Mouse (Mus musculus): ENCODE data around the gene Slc36a2. TPM values are rescaled to one million over a fixed set of nuclear protein-coding genes. Genes with fewer than 3 reads are reported as not detected.

Gene Slc36a2
- total and polyA plus RNA-seq, 3 experiments: 0.04 to 0.17 TPM; not detected in 1

- peak; percentile 61 for TF ChIP-seq MAX (IDR thresholded peaks at IDR 0.05; ENCODE audit: low read length)
- no peak for TF ChIP-seq ZC3H11A (IDR thresholded peaks at IDR 0.05; ENCODE audit: low read depth, low read length)
- peak; percentile 64 for TF ChIP-seq EP300 (IDR thresholded peaks at IDR 0.05; ENCODE audit: low read length)
- TF ChIP-seq ELF1 (IDR thresholded peaks at IDR 0.05; ENCODE audit: low read depth, low read length): peak; percentile 11; the same call in 1 of the 2 replicates
- TF ChIP-seq CTCF (conservative IDR thresholded peaks at IDR 0.05 in 1 of 2, IDR thresholded peaks at IDR 0.05 in 1 of 2; ENCODE audit: low read depth in 2 of 2, low read length in 2 of 2): no peak
- TF ChIP-seq CHD2 (IDR thresholded peaks at IDR 0.05; ENCODE audit: low read length): peak; percentile 39; the same call in 1 of the 2 replicates
- no peak for TF ChIP-seq NRF1 (IDR thresholded peaks at IDR 0.05; ENCODE audit: low read depth, low read length)
- TF ChIP-seq JUN (IDR thresholded peaks at IDR 0.05; ENCODE audit: insufficient read depth, low read depth, low read length): no peak
- no peak for TF ChIP-seq NELFE (IDR thresholded peaks at IDR 0.05; ENCODE audit: low read depth, low read length)
- no peak; the same call in 1 of the 2 replicates for TF ChIP-seq MEF2A (IDR thresholded peaks at IDR 0.05; ENCODE audit: borderline replicate concordance, low read depth, low read length)
- TF ChIP-seq ETS1 (conservative IDR thresholded peaks at IDR 0.05; ENCODE audit: low read depth, low read length): peak; percentile 61
- TF ChIP-seq USF2 (conservative IDR thresholded peaks at IDR 0.05; ENCODE audit: low read depth, low read length): no peak
- no peak; the same call in 1 of the 2 replicates for TF ChIP-seq SMC3 (IDR thresholded peaks at IDR 0.05; ENCODE audit: low read depth, low read length)
- TF ChIP-seq RAD21 (IDR thresholded peaks at IDR 0.05; ENCODE audit: low read depth, low read length): no peak
- 0 out of 2 replicates have a peak, but pooled peaks have one; percentile 32 for TF ChIP-seq JUND (conservative IDR thresholded peaks at IDR 0.05; ENCODE audit: low read depth, low read length)
Observed at GRCm38 (mm10) chr11:55147423-55147822, 37.5 kb downstream of the Slc36a2 start (continued).

- dilution Hi-C loops (cut with MboI; ENCODE audit: extremely low pct_ligation_motif_present, extremely low pct_unique_long_range_greater_than_20kb, low sequenced_read_pairs): no loop called here
- Histone ChIP-seq H3K27ac (ENCODE audit: insufficient read depth, low read depth) (no peak overlapping the region), H3K9ac (ENCODE audit: insufficient read depth, low read depth) (no peak overlapping the region), H3K9me3 (replicated peaks; ENCODE audit: low read length) (peaks cover 10% of the 10 kb centered on the region), H3K79me2 (replicated peaks; ENCODE audit: control insufficient read depth, extremely low read depth, insufficient read depth, poor library complexity, severe bottlenecking) (no peaks in the 10 kb centered on the region), H3K4me1 (ENCODE audit: control insufficient read depth in 1 of 2, insufficient read depth in 2 of 2) (peaks cover 14 to 34% of the 10 kb centered on the region in 2 experiments), H3K36me3 (replicated peaks in 1 of 2; ENCODE audit: control insufficient read depth in 1 of 2, insufficient read depth in 1 of 2, low read length in 1 of 2) (no peaks in the 10 kb centered on the region), H3K4me3 (replicated peaks in 1 of 3; ENCODE audit: low read depth in 2 of 3, low read length in 2 of 3, poor library complexity in 1 of 3) (no peak overlapping the region), H3K4me2 (ENCODE audit: insufficient read depth, low read depth, poor library complexity, severe bottlenecking) (no peak overlapping the region), H3K27me3 (replicated peaks) (no peaks in the 10 kb centered on the region)
- DNase-seq (ENCODE audit: extremely low read depth): no peak
- in situ Hi-C loops (cut with MboI; ENCODE audit: low pct_ligation_motif_present, low pct_unique_long_range_greater_than_20kb, low sequenced_read_pairs): loop anchor here (5.0 kb wide), 1 partner anchor 55 kb away; no protein-coding TSS in a partner anchor
- TF ChIP-seq CHD2 (IDR thresholded peaks at IDR 0.05; ENCODE audit: low read length): peak; percentile 8; the same call in 1 of the 2 replicates
- no peak for TF ChIP-seq PAX5 (IDR thresholded peaks at IDR 0.05; ENCODE audit: low read length)
- TF ChIP-seq MXI1 (IDR thresholded peaks at IDR 0.05; ENCODE audit: low read depth, low read length): no peak
- TF ChIP-seq TBP (conservative IDR thresholded peaks at IDR 0.05; ENCODE audit: low read depth, low read length): no peak
- no peak for TF ChIP-seq GABPA (IDR thresholded peaks at IDR 0.05; ENCODE audit: insufficient replicate concordance, low read depth, low read length)
Observed at GRCm38 (mm10) chr11:55146855-55147254, 38.0 kb downstream of the Slc36a2 start.

GRCm38 (mm10) chr11:55144011-55144410 is 40.9 kb downstream of the Slc36a2 start:
- Histone ChIP-seq H3K36me3 (replicated peaks in 1 of 2; ENCODE audit: control insufficient read depth in 1 of 2, insufficient read depth in 1 of 2, low read length in 1 of 2) (peaks cover 0 to 2% of the 10 kb centered on the region in 2 experiments), H3K4me2 (ENCODE audit: insufficient read depth, low read depth, poor library complexity, severe bottlenecking) (no peak overlapping the region), H3K9ac (ENCODE audit: insufficient read depth, low read depth) (no peak overlapping the region), H3K79me2 (replicated peaks; ENCODE audit: control insufficient read depth, extremely low read depth, insufficient read depth, poor library complexity, severe bottlenecking) (no peaks in the 10 kb centered on the region), H3K27me3 (replicated peaks) (no peaks in the 10 kb centered on the region), H3K9me3 (replicated peaks; ENCODE audit: low read length) (peaks cover 10% of the 10 kb centered on the region), H3K4me1 (ENCODE audit: control insufficient read depth in 1 of 2, insufficient read depth in 2 of 2) (peaks cover 12 to 33% of the 10 kb centered on the region in 2 experiments), H3K27ac (ENCODE audit: insufficient read depth, low read depth) (no peak overlapping the region), H3K4me3 (replicated peaks in 1 of 3; ENCODE audit: low read depth in 2 of 3, low read length in 2 of 3, poor library complexity in 1 of 3) (no peak overlapping the region)
- dilution Hi-C loops (cut with MboI; ENCODE audit: extremely low pct_ligation_motif_present, extremely low pct_unique_long_range_greater_than_20kb, low sequenced_read_pairs): no loop called here
- no peak for DNase-seq (ENCODE audit: extremely low read depth)
- TF ChIP-seq TCF12 (IDR thresholded peaks at IDR 0.05; ENCODE audit: low read depth, low read length) (no peak), POLR2A (IDR thresholded peaks at IDR 0.05; ENCODE audit: low read depth, low read length) (no peak), HCFC1 (IDR thresholded peaks at IDR 0.05; ENCODE audit: low read depth, low read length) (no peak), MAX (IDR thresholded peaks at IDR 0.05; ENCODE audit: low read length) (no peak), NELFE (IDR thresholded peaks at IDR 0.05; ENCODE audit: low read depth, low read length) (no peak), IRF4 (IDR thresholded peaks at IDR 0.05; ENCODE audit: low read depth, low read length) (no peak), RCOR1 (conservative IDR thresholded peaks at IDR 0.05; ENCODE audit: low read depth, low read length) (no peak), PAX5 (IDR thresholded peaks at IDR 0.05; ENCODE audit: low read length) (no peak), ZKSCAN1 (IDR thresholded peaks at IDR 0.05; ENCODE audit: borderline replicate concordance, low read depth, low read length) (no peak), E2F4 (IDR thresholded peaks at IDR 0.05; ENCODE audit: insufficient replicate concordance, low read depth, low read length) (no peak), MEF2A (IDR thresholded peaks at IDR 0.05; ENCODE audit: borderline replicate concordance, low read depth, low read length) (no peak), ETS1 (conservative IDR thresholded peaks at IDR 0.05; ENCODE audit: low read depth, low read length) (no peak), ELF1 (IDR thresholded peaks at IDR 0.05; ENCODE audit: low read depth, low read length) (no peak), TBP (conservative IDR thresholded peaks at IDR 0.05; ENCODE audit: low read depth, low read length) (no peak), MYC (IDR thresholded peaks at IDR 0.05; ENCODE audit: low read depth, low read length) (no peak), JUN (IDR thresholded peaks at IDR 0.05; ENCODE audit: insufficient read depth, low read depth, low read length) (no peak), RAD21 (IDR thresholded peaks at IDR 0.05; ENCODE audit: low read depth, low read length) (no peak), SMC3 (IDR thresholded peaks at IDR 0.05; ENCODE audit: low read depth, low read length) (no peak), MAZ (IDR thresholded peaks at IDR 0.05; ENCODE audit: low read depth, low read length) (no peak), MXI1 (IDR thresholded peaks at IDR 0.05; ENCODE audit: low read depth, low read length) (no peak)
- in situ Hi-C loops (cut with MboI; ENCODE audit: low pct_ligation_motif_present, low pct_unique_long_range_greater_than_20kb, low sequenced_read_pairs): no loop called here
